Mouse (Mus musculus) ovary, adult 18-20 months (tissue): ENCODE data around the gene Prkcz.
A peak's percentile ranks its signal among the peaks of the same experiment; 100 is the strongest.

Experiments used
- DNase-seq: peaks from one replicate; pipeline ENCODE4 v3.0.0; 2022; ENCODE audit warnings: low spot score, mixed read lengths

Prkcz gene

GRCm38 (mm10) chr4:155243233-155243632 lies 117.9 kb downstream of the Prkcz start:
- DNase-seq = no peak

DNA sequence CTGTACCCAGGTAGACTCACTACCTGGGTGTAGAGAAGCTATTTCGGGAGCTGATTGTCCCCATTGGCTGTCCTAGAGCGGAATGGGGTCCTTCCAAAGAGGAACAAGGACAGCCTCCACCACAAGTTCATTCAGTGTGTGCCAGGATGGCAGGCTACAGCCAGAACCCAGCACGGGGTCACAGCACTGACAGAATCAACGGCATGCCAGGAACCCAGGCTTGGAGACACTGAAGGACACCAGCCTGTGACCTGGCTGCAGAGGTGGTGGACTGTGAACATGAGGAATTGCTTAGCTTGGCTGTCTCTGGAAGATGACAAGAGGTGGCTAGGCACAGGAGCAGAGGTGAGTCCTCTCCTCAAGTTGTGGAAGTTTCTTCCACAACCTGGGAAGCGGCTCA lies 118.9 kb downstream of the Prkcz start:
- no peak for DNase-seq

GRCm38 (mm10) chr4:155241789-155242188 lies 119.4 kb downstream of the Prkcz start:
- no peak for DNase-seq

DNA sequence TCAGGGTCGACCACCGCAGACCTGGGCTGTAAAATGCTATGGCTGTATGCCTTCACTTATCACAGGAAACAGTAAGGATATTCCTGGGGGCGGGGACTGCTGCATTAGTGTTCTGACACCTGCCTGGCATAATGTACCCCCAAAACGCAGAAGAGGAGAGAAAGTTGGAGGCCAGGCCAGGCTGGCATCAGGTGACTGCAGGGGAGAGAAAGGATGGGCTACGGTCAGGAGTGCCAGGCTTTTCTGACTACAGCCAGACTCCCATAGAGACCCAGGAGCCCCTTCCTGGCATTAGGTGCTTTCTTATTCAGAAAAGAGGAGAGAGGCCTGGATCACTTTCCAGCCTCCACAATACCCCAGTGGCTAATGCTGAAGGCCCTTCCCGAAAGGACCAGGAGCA lies 121.7 kb downstream of the Prkcz start:
- DNase-seq = no peak

GRCm38 (mm10) chr4:155238276-155238675 lies 122.9 kb downstream of the Prkcz start:
- DNase-seq = no peak

DNA sequence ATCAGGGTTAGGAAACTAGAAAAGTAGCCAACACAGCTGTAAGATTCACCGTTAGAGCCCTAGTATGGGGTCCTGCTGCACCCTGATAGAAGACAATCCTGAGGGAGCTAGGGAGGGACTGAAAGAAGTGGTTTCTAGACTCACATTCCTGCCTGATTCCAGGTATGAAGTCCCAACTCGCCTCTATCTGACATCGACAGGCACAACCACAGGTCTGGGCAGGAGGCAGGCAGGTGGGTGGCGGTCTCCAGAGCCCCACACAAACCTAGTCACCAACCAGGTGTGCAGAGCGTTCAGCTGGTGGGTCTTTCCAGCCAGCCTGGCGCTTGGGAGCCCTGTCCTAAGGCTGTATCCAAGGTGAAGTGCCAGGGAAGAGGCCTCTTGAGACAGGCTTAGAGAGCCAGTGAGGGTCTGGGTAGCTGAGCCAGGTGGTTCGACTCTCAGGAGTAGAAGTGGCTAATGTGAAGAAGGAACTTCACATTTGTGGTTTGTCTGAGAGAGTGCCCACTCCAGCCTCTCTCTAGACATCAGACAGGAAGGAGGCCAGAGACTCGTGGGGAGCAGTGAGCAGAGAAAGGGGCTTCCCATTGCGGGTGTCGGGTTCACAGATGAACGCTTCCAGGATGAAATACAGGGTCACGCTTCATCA lies 124.3 kb downstream of the Prkcz start:
- DNase-seq = no peak

DNA sequence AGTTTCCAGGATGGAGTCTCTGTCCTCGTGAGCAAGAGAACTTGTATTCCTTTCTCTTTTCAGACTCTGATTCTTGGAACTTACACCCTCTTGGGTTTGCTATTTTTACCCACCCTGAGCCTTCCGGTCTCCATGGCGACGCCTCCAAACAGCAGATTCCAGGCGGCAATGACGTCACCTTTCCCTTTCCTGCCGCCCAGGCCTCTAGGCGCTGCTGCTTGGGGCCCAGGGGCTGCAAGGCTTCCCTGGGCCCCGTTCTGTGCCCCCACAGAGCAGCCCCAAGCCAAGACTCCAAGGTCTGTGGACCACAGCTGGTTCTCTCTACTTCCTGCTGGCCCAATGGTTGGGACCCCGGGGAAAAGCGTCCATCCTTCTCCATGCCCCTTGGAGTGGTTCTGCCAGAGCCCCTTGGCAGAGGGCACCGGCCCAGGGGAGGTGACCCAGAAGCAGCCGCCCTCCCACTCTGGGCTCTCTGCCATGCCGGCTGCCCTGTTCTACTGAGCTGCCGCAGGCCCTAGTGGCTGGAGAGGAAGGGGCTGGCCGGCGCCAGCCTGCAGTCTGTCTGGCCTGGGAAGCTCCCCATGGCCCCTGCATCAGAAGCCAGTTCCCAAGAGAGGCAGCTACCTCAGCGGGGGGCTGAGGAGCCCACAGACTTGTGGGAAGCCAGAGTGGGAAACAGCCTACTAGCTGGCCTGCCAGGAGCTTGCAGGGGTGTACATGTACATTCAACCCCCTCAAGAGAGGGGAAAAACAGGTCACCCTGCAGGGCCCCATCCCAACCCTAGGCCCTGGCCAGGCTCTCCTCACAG lies 125.6 kb downstream of the Prkcz start:
- peak; percentile 81 for DNase-seq

GRCm38 (mm10) chr4:155234371-155235310 lies 126.5 kb downstream of the Prkcz start:
- DNase-seq = no peak

- no peak for DNase-seq
These were observed 127.3 kb downstream of the Prkcz start for GRCm38 (mm10) chr4:155233878-155234277.

DNA sequence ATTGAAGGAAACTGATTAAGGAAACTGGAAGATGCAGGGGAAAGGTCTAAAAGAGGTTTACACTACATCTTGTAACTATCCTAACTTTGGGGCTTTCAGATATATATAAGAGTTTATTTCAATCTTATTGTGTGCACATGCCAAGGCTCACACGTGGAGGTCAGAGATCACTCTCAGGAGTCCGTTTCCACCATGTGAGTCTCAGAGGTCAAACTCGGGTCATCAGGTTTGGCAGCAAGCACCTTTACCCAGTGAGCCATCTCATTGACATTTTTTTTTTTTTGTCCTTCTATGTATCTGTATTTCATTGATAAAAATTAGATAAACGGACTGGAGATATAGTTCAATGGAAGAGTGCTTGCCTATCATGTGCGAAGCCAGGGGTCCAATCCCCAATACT lies 132.7 kb downstream of the Prkcz start:
- no peak for DNase-seq

- DNase-seq = no peak
These were observed 133.2 kb downstream of the Prkcz start for GRCm38 (mm10) chr4:155227986-155228385.

- DNase-seq = no peak
These were observed 135.2 kb downstream of the Prkcz start for GRCm38 (mm10) chr4:155225918-155226317.

DNA sequence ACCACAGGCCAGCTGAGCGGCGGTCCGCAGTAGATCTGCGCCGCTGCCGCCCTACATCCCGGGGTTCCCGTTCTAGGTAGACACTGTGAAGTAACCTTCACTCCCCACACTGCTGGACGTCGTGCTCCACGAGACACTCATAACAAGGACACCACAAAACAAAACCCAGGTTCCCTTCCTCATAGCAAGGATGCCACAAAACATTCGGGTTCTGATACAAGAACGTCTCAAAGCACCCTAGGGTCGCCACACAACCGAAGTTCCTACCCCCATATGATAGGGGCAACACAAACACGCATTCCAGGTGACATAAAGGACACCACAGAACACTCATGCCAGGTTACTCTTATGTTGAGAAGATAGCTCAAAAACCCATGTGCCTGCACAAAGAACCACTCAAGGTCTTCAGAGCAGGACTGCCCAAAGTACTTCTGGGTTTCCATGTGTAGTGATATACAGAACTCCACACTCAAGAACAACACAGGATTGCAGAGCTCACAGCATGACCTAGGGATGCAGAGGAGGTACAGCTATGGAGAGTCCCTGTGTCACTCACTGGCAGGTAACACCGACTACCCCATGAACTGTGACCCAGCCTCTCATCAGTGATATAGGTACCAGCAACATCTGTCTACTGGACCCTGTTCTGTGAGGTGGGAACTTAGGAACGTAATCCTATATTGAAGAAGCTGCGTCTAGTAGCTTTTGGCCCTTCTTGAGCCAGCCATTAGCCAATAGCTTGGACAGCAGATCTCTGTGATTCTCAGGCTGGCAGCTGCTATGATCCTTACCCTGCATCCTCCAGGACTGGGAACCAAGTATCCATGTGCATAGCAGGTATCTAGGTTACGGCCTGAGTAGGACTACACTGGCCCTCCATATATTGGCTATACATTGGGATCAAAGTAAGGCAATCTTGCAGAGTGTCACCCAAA lies 137.3 kb downstream of the Prkcz start:
- no peak for DNase-seq

GRCm38 (mm10) chr4:155222841-155223593 lies 138.1 kb downstream of the Prkcz start:
- DNase-seq = peak; percentile 99

DNA sequence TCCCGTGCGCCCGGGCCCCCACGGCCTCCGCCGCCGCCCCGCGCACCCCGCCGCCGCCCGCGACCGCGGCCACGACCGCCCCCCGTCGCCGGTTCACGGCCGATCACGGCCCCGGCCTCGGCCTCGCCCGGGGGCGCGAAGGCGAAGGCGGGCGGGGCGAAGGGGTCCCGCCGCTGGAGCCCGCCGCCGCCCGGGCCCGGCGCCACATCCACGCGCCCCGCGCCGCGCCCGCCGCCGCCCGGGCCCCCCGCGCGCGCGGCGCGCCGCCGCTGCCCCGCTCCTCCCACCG lies 138.7 kb downstream of the Prkcz start, which contains the start of gene Ski:
TSS of gene Ski (minus strand) at position 41 of the 289 bp plus-strand sequence.
- no peak for DNase-seq

- peak; percentile 72 for DNase-seq
These were observed 139.3 kb downstream of the Prkcz start for GRCm38 (mm10) chr4:155221599-155222551.

GRCm38 (mm10) chr4:155221106-155221505 lies 140.1 kb downstream of the Prkcz start:
- DNase-seq = no peak

DNA sequence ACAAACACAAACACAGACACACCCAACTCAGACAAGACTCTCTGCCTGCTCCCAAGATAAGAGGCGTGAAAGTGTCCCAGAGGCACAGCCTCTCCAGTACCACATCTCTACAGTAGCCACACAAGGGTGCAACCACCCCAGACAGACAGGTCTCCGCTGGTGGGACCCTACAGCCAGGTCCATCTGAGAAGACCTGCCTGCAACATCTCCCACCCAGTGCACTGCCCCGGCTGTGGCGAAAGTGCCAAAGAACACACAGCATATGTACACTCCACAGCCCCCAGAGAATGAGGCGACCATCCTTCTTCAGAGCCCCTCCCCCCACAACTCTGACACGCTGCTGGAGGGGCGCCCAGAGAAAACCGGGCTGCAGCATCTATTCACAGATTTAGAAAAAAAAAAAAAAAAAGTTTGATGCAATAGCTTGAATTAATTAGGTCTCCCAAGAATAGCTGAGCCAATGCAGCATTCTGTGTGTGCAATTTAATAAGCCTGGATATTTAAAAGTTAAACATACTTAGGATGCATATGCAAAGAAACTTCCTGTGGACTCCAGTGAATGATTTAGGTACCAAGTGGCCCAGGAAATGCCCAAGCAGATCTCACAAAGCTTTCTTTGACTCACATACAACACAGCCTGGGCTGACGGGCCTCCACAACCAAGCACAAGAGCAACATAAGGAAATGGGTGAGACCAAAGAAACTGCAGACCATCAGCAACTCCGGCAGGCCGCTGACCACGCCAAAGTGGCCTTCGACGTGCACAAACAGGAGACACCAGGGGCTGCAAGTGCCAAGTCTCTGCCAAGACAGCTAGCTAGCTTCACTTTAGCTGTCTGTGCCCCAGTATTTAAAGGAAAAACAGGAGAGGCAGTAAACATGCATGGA lies 140.7 kb downstream of the Prkcz start:
- no peak for DNase-seq
